Mouse (Mus musculus) gastrocnemius, adult 18-20 months (tissue): ENCODE data around the gene Shc3. TPM values are rescaled to one million over a fixed set of nuclear protein-coding genes. Genes with fewer than 3 reads are reported as not detected.

Experiments
- DNase-seq: peaks from one replicate; pipeline ENCODE4 v3.0.0; 2021; ENCODE audit warnings: low spot score
- total RNA-seq, 2 experiments: library from RNA; stranded (reverse); gene quantifications; 2 replicates each; pipeline ENCODE4 v1.2.3; 2021

Gene Shc3
- total RNA-seq, 2 experiments from 2014 or later, result 0.59 to 1.0 TPM

GRCm38 (mm10) chr13:51381498-51381897 lies 187.7 kb downstream of the Shc3 start:
- DNase-seq, result no peak

Other genes starting within 250 kb of the Shc3 start
- gene S1pr3, start 160.8 kb downstream of the Shc3 start, total RNA-seq, result 1 to 10 TPM; 3.0 to 4.2 TPM
- gene Cks2, start 75.8 kb upstream of the Shc3 start, total RNA-seq, result not detected
- 10 to 100 TPM in 1 of 2 experiments, 1 to 10 TPM in 1; 8.8 to 10.5 TPM for gene Secisbp2, start 82.3 kb upstream of the Shc3 start, total RNA-seq
- gene Sema4d, start 224.3 kb upstream of the Shc3 start, total RNA-seq, result 100 to 1,000 TPM; 118 to 125 TPM